Mouse (Mus musculus) lung, adult 18-20 months (tissue): ENCODE data around the gene Pkig.

ENCODE experiments used
- DNase-seq, 2 experiments: peaks; one replicate each; pipeline ENCODE4 v3.0.0; 2022; ENCODE audit warnings: mixed read lengths in 2 of 2

Pkig gene

GRCm38 (mm10) chr2:163712473-163712872 lies 54.3 kb downstream of the Pkig start:
- DNase-seq = no peak

- no peak for DNase-seq
Measured at GRCm38 (mm10) chr2:163712874-163713273, 54.7 kb downstream of the Pkig start.

GRCm38 (mm10) chr2:163713340-163713739 lies 55.2 kb downstream of the Pkig start:
- peak in 1 of 2 experiments; percentile 17 for DNase-seq

- peak; percentile 35 to 51 for DNase-seq
Measured at GRCm38 (mm10) chr2:163716448-163716847, 58.3 kb downstream of the Pkig start.

- no peak for DNase-seq
Measured at GRCm38 (mm10) chr2:163716853-163717252, 58.7 kb downstream of the Pkig start.

GRCm38 (mm10) chr2:163718526-163718925 lies 60.3 kb downstream of the Pkig start:
- DNase-seq = no peak

GRCm38 (mm10) chr2:163718951-163719603 lies 60.9 kb downstream of the Pkig start:
- DNase-seq = peak; percentile 75 to 80

- no peak for DNase-seq
Measured at GRCm38 (mm10) chr2:163719616-163720015, 61.4 kb downstream of the Pkig start.

- DNase-seq = no peak
Measured at GRCm38 (mm10) chr2:163722550-163722949, 64.4 kb downstream of the Pkig start.

- DNase-seq = no peak
Measured at GRCm38 (mm10) chr2:163726766-163727393, 68.7 kb downstream of the Pkig start.

- no peak for DNase-seq
Measured at GRCm38 (mm10) chr2:163728300-163728699, 70.1 kb downstream of the Pkig start.

GRCm38 (mm10) chr2:163732021-163732420 lies 73.8 kb downstream of the Pkig start:
- DNase-seq = no peak

- no peak for DNase-seq
Measured at GRCm38 (mm10) chr2:163735163-163735562, 77.0 kb downstream of the Pkig start.

GRCm38 (mm10) chr2:163735980-163736379 lies 77.8 kb downstream of the Pkig start:
- peak in 1 of 2 experiments; percentile 41 for DNase-seq

GRCm38 (mm10) chr2:163742656-163743055 lies 84.5 kb downstream of the Pkig start:
- DNase-seq = no peak

GRCm38 (mm10) chr2:163743357-163743756 lies 85.2 kb downstream of the Pkig start:
- peak; percentile 16 to 41 for DNase-seq

- no peak for DNase-seq
Measured at GRCm38 (mm10) chr2:163744801-163745570, 86.8 kb downstream of the Pkig start.

GRCm38 (mm10) chr2:163749647-163750611 lies 91.7 kb downstream of the Pkig start, which contains the start of gene Ada:
Gene Ada, minus strand, starts transcription at chr2:163750239.
- peak; percentile 39 to 40 for DNase-seq

GRCm38 (mm10) chr2:163754228-163754627 lies 96.0 kb downstream of the Pkig start:
- DNase-seq = no peak

- peak in 1 of 2 experiments; percentile 26 for DNase-seq
Measured at GRCm38 (mm10) chr2:163756723-163757122, 98.5 kb downstream of the Pkig start.

- no peak for DNase-seq
Measured at GRCm38 (mm10) chr2:163758146-163758545, 100.0 kb downstream of the Pkig start.

- no peak for DNase-seq
Measured at GRCm38 (mm10) chr2:163760589-163760988, 102.4 kb downstream of the Pkig start.
